Mouse (Mus musculus) thymus, adult 2 months (tissue): Measurements from ENCODE around the gene Irak2. TPM values are rescaled to one million over a fixed set of nuclear protein-coding genes. Genes with fewer than 3 reads are reported as not detected.
A peak's percentile ranks its signal among the peaks of the same experiment; 100 is the strongest.

Experiments used
- DNase-seq: peaks from one replicate; pipeline ENCODE4 v3.0.0; 2021
- H3K27ac ChIP-seq: fragments of 200-500 bp; 2 replicates; pipeline ENCODE4 v1.5.1; 2012; ENCODE audit warnings: low read length, control low read depth; ENCODE audit not compliant: control insufficient read depth, insufficient read depth
- H3K27me3 ChIP-seq: fragments of 200-500 bp; 2 replicates; pipeline ENCODE4 v1.6.1; 2012; ENCODE audit warnings: mild to moderate bottlenecking, low read length, moderate library complexity, mixed read lengths; ENCODE audit not compliant: control insufficient read depth, insufficient read depth
- H3K36me3 ChIP-seq: fragments of 200-500 bp; 2 replicates; pipeline ENCODE4 v1.6.1; 2012; ENCODE audit warnings: mild to moderate bottlenecking, low read length, moderate library complexity; ENCODE audit not compliant: control insufficient read depth, insufficient read depth
- H3K4me1 ChIP-seq: fragments of 200-500 bp; replicated peaks from 2 replicates; pipeline ENCODE4 v1.6.1; 2012; ENCODE audit warnings: low read length; ENCODE audit not compliant: control insufficient read depth, insufficient read depth
- H3K4me3 ChIP-seq: fragments of 200-500 bp; 2 replicates; pipeline ENCODE4 v1.5.1; 2012; ENCODE audit warnings: mild to moderate bottlenecking, low read length, control low read depth, moderate library complexity; ENCODE audit not compliant: control insufficient read depth, insufficient read depth
- CTCF ChIP-seq: fragments of 200-500 bp; IDR thresholded peaks from 2 replicates; pipeline ENCODE4 v1.5.1; 2012; ENCODE audit warnings: mild to moderate bottlenecking, control low read depth, low read length, moderate library complexity, borderline replicate concordance; ENCODE audit not compliant: control insufficient read depth, poor library complexity, insufficient read depth; ENCODE audit errors: extremely low read depth
- POLR2A ChIP-seq: fragments of 200-500 bp; IDR thresholded peaks from 2 replicates; pipeline ENCODE4 v1.6.1; 2012; ENCODE audit warnings: mild to moderate bottlenecking, low read length, control low read depth, moderate library complexity; ENCODE audit not compliant: control insufficient read depth, poor library complexity, insufficient read depth; ENCODE audit errors: extremely low read depth
- WGBS: fragments of 180-500 bp; shearing (Covaris S2); methylation state at CpG from one replicate; pipeline ENCODE4 v1.1.7; 2018; 5-methylcytosine and 5-hydroxymethylcytosine counted together
- polyA plus RNA-seq: library from polyadenylated mRNA; depleted of rRNA; stranded (reverse); fragments of >200 nt; gene quantifications from 2 replicates; pipeline ENCODE4 v1.2.3, GENCODE M21; 2012

The Irak2 gene
- polyA plus RNA-seq, 1 experiment: 17.8 TPM

DNA sequence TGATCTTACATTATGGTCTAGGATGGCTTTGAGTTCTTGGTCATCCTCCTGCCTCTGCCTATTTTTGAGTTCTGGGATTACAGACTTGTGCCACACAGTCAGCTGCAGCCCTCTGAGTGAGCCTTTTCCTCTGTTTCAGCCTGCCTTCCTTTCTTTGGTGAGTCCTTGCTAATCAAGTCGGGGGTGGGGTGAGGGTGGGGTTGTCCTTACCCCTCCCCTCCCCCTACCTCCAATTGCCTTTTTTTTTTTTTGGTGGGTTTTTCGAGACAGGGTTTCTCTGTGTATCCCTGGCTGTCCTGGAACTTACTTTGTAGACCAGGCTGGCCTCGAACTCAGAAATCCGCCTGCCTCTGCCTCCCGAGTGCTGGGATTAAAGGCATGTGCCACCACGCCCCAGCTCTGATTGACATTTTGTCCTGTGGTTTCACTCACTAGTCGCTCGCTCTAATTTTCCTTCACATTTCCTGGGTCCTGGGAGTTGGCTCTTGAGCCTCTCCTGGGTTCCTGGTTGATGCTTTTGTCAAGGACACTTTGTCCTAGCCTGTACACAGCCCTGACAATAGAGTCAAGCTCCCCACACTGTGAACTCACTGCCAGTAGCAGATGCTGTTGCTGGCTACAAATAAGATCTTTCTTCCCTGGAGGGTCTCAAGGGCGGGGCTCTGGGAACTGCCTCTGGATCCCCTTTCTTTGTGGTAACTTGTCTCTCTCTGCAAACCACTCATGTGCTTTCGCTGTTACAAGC is 45.0 kb downstream of the Irak2 start:
- WGBS: 94% methylated on average over 10 of the region's 10 CpGs
- Histone ChIP-seq H3K36me3 (no peaks in the 10 kb centered on the region), H3K27me3 (no peaks in the 10 kb centered on the region), H3K27ac (no peak overlapping the region), H3K4me1 (peaks cover 2% of the 10 kb centered on the region; the same call in 1 of the 2 replicates), H3K4me3 (no peak overlapping the region)
- no peak for DNase-seq
- TF ChIP-seq CTCF (no peak), POLR2A (no peak)

- 92% methylated on average over 8 of the region's 8 CpGs for WGBS
- H3K4me3 ChIP-seq: no peak overlapping the region
- no peaks in the 10 kb centered on the region for H3K36me3 ChIP-seq
- no peak for DNase-seq
- TF ChIP-seq POLR2A: no peak
- TF ChIP-seq CTCF: no peak
- H3K27ac ChIP-seq: no peak overlapping the region
- no peaks in the 10 kb centered on the region for H3K27me3 ChIP-seq
- peaks cover 8% of the 10 kb centered on the region; the same call in 1 of the 2 replicates for H3K4me1 ChIP-seq
Observed at GRCm38 (mm10) chr6:113686551-113687125, 48.4 kb downstream of the Irak2 start.

GRCm38 (mm10) chr6:113690008-113690399 is 51.7 kb downstream of the Irak2 start:
- Histone ChIP-seq H3K27ac (peak overlapping the region; percentile 13; the same call in 1 of the 2 replicates), H3K4me1 (peaks cover 8% of the 10 kb centered on the region; the same call in 1 of the 2 replicates), H3K4me3 (no peak overlapping the region), H3K36me3 (no peaks in the 10 kb centered on the region), H3K27me3 (no peaks in the 10 kb centered on the region)
- TF ChIP-seq POLR2A (no peak), CTCF (no peak)
- no peak for DNase-seq
- WGBS: 93% methylated on average over 7 of the region's 7 CpGs

- Histone ChIP-seq H3K36me3 (no peaks in the 10 kb centered on the region), H3K27me3 (no peaks in the 10 kb centered on the region), H3K4me1 (peaks cover 8% of the 10 kb centered on the region; the same call in 1 of the 2 replicates), H3K4me3 (no peak overlapping the region), H3K27ac (0 out of 2 replicates have a peak overlapping the region, but pooled peaks have one; percentile 24)
- no peak for DNase-seq
- 72% methylated on average over 14 of the region's 14 CpGs for WGBS
- no peak for TF ChIP-seq CTCF
- no peak for TF ChIP-seq POLR2A
Observed at GRCm38 (mm10) chr6:113690400-113691083, 52.3 kb downstream of the Irak2 start.

GRCm38 (mm10) chr6:113691084-113691462 is 52.8 kb downstream of the Irak2 start:
- WGBS: 82% methylated on average over 4 of the region's 4 CpGs

DNA sequence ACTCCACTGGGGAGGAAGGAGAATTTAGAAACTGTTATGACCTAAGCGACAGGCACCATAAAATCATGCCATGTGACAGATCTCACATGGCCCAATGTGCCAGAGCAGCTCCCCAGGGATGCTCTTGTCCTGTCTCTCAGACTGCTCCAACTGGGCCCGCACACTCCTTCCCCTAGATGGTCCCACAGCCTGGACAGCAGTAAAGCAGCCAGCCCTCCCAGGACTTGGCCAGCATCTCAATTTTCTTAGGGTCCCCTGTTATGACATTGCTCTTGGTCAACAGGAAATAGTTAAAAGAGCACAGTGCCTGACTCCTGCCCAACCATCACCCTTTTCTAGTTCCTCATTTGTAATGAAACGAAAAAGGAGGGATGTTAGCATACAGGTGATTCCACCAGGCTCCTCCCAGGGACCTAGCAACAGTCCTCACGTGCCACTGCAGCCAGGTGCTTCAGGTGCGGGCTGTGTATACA is 54.4 kb downstream of the Irak2 start:
- no peak for DNase-seq
- H3K27me3 ChIP-seq: no peaks in the 10 kb centered on the region
- no peak overlapping the region for H3K4me3 ChIP-seq
- no peak overlapping the region for H3K27ac ChIP-seq
- H3K4me1 ChIP-seq: peaks cover 14% of the 10 kb centered on the region
- no peaks in the 10 kb centered on the region for H3K36me3 ChIP-seq
- TF ChIP-seq CTCF: no peak
- TF ChIP-seq POLR2A: no peak
- 71% methylated on average over 5 of the region's 5 CpGs for WGBS

More at GRCm38 (mm10) chr6:113691084-113691462, 52.8 kb downstream of the Irak2 start:
- Histone ChIP-seq H3K4me1 (peaks cover 11% of the 10 kb centered on the region), H3K4me3 (no peak overlapping the region), H3K36me3 (no peaks in the 10 kb centered on the region), H3K27ac (0 out of 2 replicates have a peak overlapping the region, but pooled peaks have one; percentile 24), H3K27me3 (no peaks in the 10 kb centered on the region)
- no peak for TF ChIP-seq CTCF
- no peak for TF ChIP-seq POLR2A
- no peak for DNase-seq
